Mouse (Mus musculus) kidney, adult 18-20 months (tissue): ENCODE data around the gene Smim1.

Experiments used
- DNase-seq: peaks from one replicate; pipeline ENCODE4 v3.0.0; 2021

Gene Smim1

DNA sequence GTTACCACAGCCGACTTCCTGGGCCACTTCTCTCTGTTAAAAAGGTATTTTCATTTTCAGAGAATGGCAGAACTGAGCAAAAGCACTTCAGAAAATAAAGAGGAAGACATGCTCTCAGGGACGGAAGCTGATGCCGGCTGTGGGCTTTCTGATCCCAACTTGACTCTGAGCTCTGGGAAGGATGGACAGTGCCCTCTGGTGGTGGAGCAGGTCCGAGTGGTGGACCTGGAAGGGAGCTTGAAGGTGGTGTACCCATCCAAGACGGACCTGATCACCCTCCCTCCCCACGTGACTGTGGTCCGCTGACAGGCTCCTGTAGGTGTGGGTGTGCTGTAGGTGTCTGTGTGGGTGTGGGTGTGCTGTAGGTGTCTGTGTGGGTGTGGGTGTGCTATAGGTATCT lies 6.5 kb downstream of the Smim1 start:
- peak; percentile 79 for DNase-seq

DNA sequence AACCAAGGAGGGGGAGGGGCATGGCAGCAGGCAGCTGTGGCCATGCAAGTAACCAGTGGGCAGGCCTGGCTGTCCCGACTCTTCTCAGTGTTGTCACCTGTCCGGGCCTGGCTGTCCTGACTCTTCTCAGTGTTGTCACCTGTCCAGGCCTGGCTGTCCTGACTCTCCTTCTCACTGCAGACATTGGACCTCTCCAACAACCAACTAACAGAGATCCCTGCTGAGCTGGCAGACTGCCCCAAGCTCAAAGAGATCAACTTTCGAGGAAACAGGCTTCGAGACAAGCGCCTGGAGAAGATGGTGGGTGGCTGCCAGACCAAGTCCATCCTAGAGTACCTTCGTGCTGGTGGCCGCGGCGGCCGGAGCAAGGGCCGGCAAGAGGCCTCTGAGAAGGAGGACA lies 10.6 kb downstream of the Smim1 start:
- peak; percentile 30 for DNase-seq

- DNase-seq: no peak
These were observed 13.7 kb downstream of the Smim1 start for GRCm38 (mm10) chr4:154012132-154012882.

DNA sequence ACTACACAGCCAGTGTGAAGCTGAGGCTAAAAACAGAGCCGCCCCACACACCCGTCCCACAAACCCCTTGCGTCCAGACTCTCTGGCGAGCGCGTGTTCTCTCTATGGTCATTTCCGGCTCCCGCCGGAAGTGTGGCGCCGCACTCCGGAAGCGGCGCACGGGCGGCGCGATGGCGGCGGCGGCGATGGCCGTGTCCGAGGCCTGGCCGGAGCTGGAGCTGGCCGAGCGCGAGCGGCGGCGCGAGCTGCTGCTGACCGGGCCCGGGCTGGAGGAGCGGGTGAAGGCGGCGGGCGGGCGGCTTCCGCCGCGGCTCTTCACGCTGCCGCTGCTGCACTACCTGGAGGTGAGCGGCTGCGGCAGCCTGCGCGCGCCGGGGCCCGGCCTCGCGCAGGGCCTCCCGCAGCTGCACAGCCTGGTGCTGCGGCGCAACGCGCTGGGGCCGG lies 14.4 kb downstream of the Smim1 start, which contains the start of gene Lrrc47:
Lrrc47 (plus strand) TSS at position 86 of the 444 bp plus-strand sequence.
- DNase-seq: peak; percentile 85

- DNase-seq: no peak
These were observed 15.0 kb downstream of the Smim1 start for GRCm38 (mm10) chr4:154010907-154011645.

DNA sequence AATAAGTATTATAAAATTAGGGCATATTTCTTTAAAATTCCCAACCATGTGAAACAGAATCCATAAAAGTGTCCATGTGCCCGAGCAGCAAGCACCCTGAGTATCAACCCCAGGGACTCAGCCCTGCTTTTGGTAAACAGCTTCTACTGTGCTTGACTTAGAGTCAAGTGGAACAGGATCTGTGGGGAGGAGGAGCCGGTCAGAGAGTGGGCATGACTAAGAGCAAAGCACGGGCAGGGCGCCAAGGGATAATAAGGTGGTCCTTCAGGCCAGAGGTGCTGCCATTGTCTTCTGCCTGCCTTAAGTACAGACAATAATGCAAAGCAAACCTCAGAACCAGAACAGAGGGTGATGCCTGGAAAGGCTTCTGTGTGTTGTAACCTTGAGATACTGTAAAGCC lies 18.3 kb downstream of the Smim1 start:
- DNase-seq: no peak

- no peak for DNase-seq
These were observed 19.8 kb downstream of the Smim1 start for GRCm38 (mm10) chr4:154006264-154006663.

DNA sequence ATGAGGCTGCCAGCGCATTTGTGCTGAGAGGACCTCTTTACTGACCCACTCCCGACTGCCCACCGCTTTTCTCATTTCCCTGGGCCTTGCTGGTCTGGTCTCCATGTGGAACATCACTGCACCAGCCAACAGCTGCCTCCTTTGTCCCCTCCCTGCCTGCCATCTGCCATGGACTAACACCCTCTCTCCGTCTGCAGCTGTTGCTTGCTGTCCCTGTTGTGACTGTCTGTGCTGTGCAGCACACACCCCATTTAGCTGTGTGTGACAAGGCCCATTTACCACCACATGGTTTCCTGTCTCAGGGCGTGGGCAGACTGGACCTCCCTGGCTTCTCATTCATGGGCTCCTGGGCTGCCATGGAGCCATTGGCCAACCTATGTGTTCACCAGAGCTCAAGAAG lies 20.5 kb downstream of the Smim1 start:
- DNase-seq: no peak

DNA sequence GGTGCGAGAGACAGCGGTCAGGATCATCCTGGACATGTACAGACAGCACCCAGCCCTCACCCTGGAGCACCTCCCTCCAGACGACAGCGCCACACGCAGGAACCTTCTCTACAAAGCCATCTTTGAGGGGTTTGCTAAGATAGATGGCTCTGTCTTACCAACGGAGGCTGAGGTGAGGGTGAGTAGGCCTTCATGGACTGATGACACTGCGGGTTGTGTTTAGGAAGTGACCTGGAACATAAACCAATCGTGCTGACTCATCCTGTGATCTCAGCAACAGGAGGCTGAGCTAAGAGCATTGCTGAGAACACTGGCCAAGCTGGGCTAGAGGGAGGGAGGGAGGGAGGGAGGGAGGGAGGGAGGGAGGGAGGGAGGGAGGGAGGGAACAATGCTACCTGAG lies 32.5 kb downstream of the Smim1 start:
- DNase-seq: no peak

GRCm38 (mm10) chr4:153992715-153993114 lies 33.3 kb downstream of the Smim1 start:
- DNase-seq: peak; percentile 30

DNA sequence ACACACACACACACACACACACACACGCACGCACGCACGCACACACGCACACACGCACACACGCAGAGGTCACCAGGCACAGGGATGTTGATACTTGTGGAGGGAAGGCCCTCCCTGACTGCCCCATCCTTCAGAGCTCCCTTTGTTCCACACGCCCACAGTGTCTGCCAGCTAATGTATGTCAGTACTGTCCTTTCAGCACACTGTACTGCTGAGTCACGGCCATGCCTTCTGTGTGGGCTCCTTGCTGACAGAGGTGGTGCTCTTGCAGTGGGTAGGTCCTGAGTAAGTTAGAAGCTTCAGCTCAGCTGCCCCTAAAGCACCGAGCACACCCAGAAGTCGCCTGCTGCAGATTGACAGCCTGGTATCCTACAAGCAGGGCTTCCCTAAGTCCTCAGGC lies 45.6 kb downstream of the Smim1 start:
- DNase-seq: no peak

- no peak for DNase-seq
These were observed 46.8 kb downstream of the Smim1 start for GRCm38 (mm10) chr4:153979243-153979642.

GRCm38 (mm10) chr4:153975768-153976167 lies 50.3 kb downstream of the Smim1 start:
- DNase-seq: no peak

DNA sequence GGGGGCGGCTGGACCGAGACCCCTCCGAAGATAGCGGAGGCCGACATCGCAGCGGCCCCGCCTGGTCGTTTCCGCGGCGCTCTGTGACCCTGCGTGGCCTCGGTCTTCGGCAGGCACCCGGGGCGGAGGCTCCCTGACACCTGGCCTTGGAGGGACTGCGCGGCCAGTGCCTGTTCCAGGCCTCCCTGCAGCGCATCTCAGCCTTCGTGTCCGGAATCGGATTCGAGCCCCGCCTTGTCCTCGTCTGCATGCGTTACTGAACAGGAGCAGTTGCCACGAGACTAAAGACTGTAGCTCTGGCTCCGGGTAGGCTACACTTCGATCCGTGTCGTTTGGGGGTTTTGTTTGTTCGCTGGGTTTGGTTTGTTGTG lies 50.8 kb downstream of the Smim1 start:
- DNase-seq: no peak

GRCm38 (mm10) chr4:153974431-153975291 lies 51.4 kb downstream of the Smim1 start, which contains the start of the genes Dffb and Cep104:
Dffb (minus strand) TSS chr4:153975126.
Cep104 (plus strand) TSS chr4:153975194.
- peak; percentile 96 for DNase-seq
